Mouse (Mus musculus) heart, embryonic 11.5 days (tissue): ENCODE data around the gene Itgb3. TPM values are rescaled to one million over a fixed set of nuclear protein-coding genes. Genes with fewer than 3 reads are reported as not detected.

Source experiments
- ATAC-seq: fragments of 200-750 bp; cut with Nextera tagmentation; replicated peaks from 2 replicates; pipeline ENCODE4 v1.8.0; 2017; ENCODE audit warnings: moderate library complexity; ENCODE audit not compliant: insufficient number of reproducible peaks, low FRiP score, low TSS enrichment
- H3K27ac ChIP-seq: fragments of 300-500 bp; sonication (generic); 2 replicates; pipeline ENCODE4 v1.5.1; 2014; ENCODE audit warnings: mild to moderate bottlenecking, low read depth, low read length
- H3K27me3 ChIP-seq: fragments of 300-500 bp; sonication (generic); 2 replicates; pipeline ENCODE4 v1.6.1; 2014; ENCODE audit warnings: mild to moderate bottlenecking, low read length, mixed read lengths; ENCODE audit not compliant: control insufficient read depth, insufficient read depth
- H3K36me3 ChIP-seq: fragments of 300-500 bp; sonication (generic); 2 replicates; pipeline ENCODE4 v1.6.1; 2014; ENCODE audit warnings: mild to moderate bottlenecking, low read length, moderate library complexity, mixed read lengths; ENCODE audit not compliant: control insufficient read depth, insufficient read depth
- H3K4me1 ChIP-seq: fragments of 300-500 bp; sonication (generic); 2 replicates; pipeline ENCODE4 v1.6.1; 2014; ENCODE audit warnings: low read length; ENCODE audit not compliant: control insufficient read depth, insufficient read depth
- H3K4me2 ChIP-seq: fragments of 300-500 bp; sonication (generic); 2 replicates; pipeline ENCODE4 v1.6.1; 2014; ENCODE audit warnings: mild to moderate bottlenecking, moderate library complexity
- H3K4me3 ChIP-seq: fragments of 300-500 bp; sonication (generic); 2 replicates; pipeline ENCODE4 v1.5.1; 2014; ENCODE audit warnings: low read depth, low read length
- H3K9ac ChIP-seq: fragments of 300-500 bp; sonication (generic); 2 replicates; pipeline ENCODE4 v1.6.1; 2014; ENCODE audit warnings: mild to moderate bottlenecking, low read depth, low read length, moderate library complexity
- H3K9me3 ChIP-seq: fragments of 300-500 bp; sonication (generic); replicated peaks from 2 replicates; pipeline ENCODE4 v1.6.1; 2016; ENCODE audit warnings: low read length; ENCODE audit not compliant: control insufficient read depth
- WGBS: fragments of 180-500 bp; shearing (Covaris S2); extraction: QIAGEN DNeasy Blood & Tissue Kit; methylation state at CpG from one replicate; pipeline ENCODE4 v1.1.7; 2014; ENCODE audit not compliant: insufficient replicate concordance; 5-methylcytosine and 5-hydroxymethylcytosine counted together
- polyA plus RNA-seq: library from polyadenylated mRNA; unstranded; fragments of >200 nt; fragmentation: Nextera tagmentation; extraction: Ambion mirVana; gene quantifications from 2 replicates; pipeline ENCODE4 v1.2.1, GENCODE M21; 2014

The Itgb3 gene
- polyA plus RNA-seq, 1 experiment from 2014 or later: 3.9 TPM

- no peak overlapping the region for H3K4me3 ChIP-seq
- 86% methylated on average over 9 of the region's 9 CpGs for WGBS
- no peak overlapping the region for H3K4me2 ChIP-seq
- H3K27me3 ChIP-seq: no peaks in the 10 kb centered on the region
- peaks cover 18% of the 10 kb centered on the region for H3K36me3 ChIP-seq
- no peak overlapping the region for H3K27ac ChIP-seq
- H3K9me3 ChIP-seq: no peaks in the 10 kb centered on the region
- peaks cover 3% of the 10 kb centered on the region for H3K4me1 ChIP-seq
- ATAC-seq: no peak
- H3K9ac ChIP-seq: no peak overlapping the region
Observed at GRCm38 (mm10) chr11:104587904-104588303, 19.9 kb upstream of the Itgb3 start.

DNA sequence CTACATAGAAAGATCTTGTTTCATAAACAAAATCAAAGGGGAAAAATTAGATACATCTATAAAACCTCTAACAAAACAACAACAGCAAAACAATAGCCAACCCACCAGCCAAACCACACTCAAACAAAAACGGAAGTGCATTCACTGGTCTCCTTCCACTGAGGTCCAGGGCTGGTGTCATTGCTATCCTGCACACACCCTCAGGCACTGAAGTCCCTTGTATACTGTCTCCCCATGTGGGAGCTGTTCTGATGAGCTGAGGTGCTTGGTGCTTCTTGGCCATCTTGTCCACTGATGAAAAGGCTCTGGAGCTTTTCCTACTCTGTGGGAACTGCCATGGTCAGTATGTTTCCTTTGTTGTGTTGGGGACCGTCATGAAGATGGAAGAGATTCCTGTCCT lies 19.3 kb upstream of the Itgb3 start:
- 49% methylated on average over 2 of the region's 2 CpGs for WGBS

DNA sequence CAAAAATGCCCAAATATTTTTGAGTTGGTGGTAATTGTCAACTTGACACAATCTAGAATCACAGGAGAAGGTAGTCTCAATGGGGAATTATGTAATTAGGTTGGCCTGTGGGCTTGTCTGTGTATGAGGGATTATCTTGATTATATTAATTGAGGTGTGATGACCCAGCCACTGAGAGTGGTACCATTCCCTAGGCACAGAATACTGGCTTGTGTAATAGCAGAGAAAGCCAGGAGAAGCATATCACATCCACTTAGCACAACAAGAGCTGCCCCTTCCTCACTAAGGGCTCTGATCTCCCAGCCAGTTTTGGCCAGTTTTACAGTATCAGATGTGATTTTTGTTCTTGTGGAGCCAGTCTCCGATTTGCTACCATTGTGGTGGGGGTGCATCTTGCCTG lies 18.2 kb upstream of the Itgb3 start:
- H3K4me3 ChIP-seq: no peak overlapping the region
- H3K27me3 ChIP-seq: no peaks in the 10 kb centered on the region
- no peak overlapping the region for H3K27ac ChIP-seq
- H3K9me3 ChIP-seq: no peaks in the 10 kb centered on the region
- H3K9ac ChIP-seq: no peak overlapping the region
- 57% methylated on average over 1 of the region's 1 CpGs for WGBS
- H3K4me1 ChIP-seq: peaks cover 2% of the 10 kb centered on the region; the same call in 1 of the 2 replicates
- peaks cover 11% of the 10 kb centered on the region for H3K36me3 ChIP-seq
- H3K4me2 ChIP-seq: no peak overlapping the region
- no peak for ATAC-seq

More for the DNA sequence above, 19.3 kb upstream of the Itgb3 start:
- no peaks in the 10 kb centered on the region for H3K27me3 ChIP-seq
- H3K9me3 ChIP-seq: no peaks in the 10 kb centered on the region
- H3K9ac ChIP-seq: no peak overlapping the region
- H3K4me1 ChIP-seq: peaks cover 2% of the 10 kb centered on the region; the same call in 1 of the 2 replicates
- no peak for ATAC-seq
- peaks cover 14% of the 10 kb centered on the region for H3K36me3 ChIP-seq
- no peak overlapping the region for H3K4me3 ChIP-seq
- no peak overlapping the region for H3K4me2 ChIP-seq
- no peak overlapping the region for H3K27ac ChIP-seq

DNA sequence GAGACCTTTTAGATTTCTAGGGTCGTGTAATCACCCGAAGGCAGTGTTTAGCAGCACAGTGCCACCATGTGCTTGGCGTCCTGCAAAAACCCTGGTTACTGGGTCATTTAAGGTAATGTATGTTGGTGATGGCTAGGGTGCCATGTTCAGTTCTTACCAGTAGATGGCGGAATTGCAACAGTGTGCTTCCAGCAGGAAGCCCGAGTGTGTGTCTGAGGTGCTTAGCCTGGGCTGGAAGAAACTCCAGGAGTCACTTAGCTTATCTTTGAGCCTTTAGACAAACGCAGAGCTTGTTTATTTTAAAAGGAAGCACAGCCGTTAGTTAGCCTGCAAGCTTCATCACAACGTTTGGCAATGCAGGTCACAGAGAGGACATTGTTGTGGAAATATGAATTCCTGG lies 17.7 kb upstream of the Itgb3 start:
- H3K9me3 ChIP-seq: no peaks in the 10 kb centered on the region
- H3K4me3 ChIP-seq: no peak overlapping the region
- no peak overlapping the region for H3K9ac ChIP-seq
- peak; percentile 46; the same call in 1 of the 2 replicates for ATAC-seq
- H3K36me3 ChIP-seq: peaks cover 9% of the 10 kb centered on the region
- peaks cover 2% of the 10 kb centered on the region; the same call in 1 of the 2 replicates for H3K4me1 ChIP-seq
- no peak overlapping the region for H3K27ac ChIP-seq
- under 1% methylated on average over 8 of the region's 8 CpGs for WGBS
- H3K4me2 ChIP-seq: no peak overlapping the region
- H3K27me3 ChIP-seq: no peaks in the 10 kb centered on the region

- no peak overlapping the region for H3K27ac ChIP-seq
- WGBS: 66% methylated on average over 13 of the region's 13 CpGs
- no peak overlapping the region for H3K9ac ChIP-seq
- no peak for ATAC-seq
- no peaks in the 10 kb centered on the region for H3K27me3 ChIP-seq
- peaks cover 7% of the 10 kb centered on the region; the same call in 1 of the 2 replicates for H3K4me1 ChIP-seq
- no peaks in the 10 kb centered on the region for H3K36me3 ChIP-seq
- no peak overlapping the region for H3K4me3 ChIP-seq
- no peak overlapping the region for H3K4me2 ChIP-seq
- no peaks in the 10 kb centered on the region for H3K9me3 ChIP-seq
Observed at GRCm38 (mm10) chr11:104592066-104592835, 15.5 kb upstream of the Itgb3 start.

GRCm38 (mm10) chr11:104596365-104596764 lies 11.4 kb upstream of the Itgb3 start:
- no peak for ATAC-seq
- Histone ChIP-seq H3K9me3 (no peaks in the 10 kb centered on the region), H3K4me1 (peaks cover 5% of the 10 kb centered on the region; the same call in 1 of the 2 replicates), H3K9ac (no peak overlapping the region), H3K36me3 (no peaks in the 10 kb centered on the region), H3K4me2 (no peak overlapping the region), H3K4me3 (no peak overlapping the region), H3K27ac (no peak overlapping the region), H3K27me3 (no peaks in the 10 kb centered on the region)
- WGBS: 55% methylated on average over 10 of the region's 10 CpGs

DNA sequence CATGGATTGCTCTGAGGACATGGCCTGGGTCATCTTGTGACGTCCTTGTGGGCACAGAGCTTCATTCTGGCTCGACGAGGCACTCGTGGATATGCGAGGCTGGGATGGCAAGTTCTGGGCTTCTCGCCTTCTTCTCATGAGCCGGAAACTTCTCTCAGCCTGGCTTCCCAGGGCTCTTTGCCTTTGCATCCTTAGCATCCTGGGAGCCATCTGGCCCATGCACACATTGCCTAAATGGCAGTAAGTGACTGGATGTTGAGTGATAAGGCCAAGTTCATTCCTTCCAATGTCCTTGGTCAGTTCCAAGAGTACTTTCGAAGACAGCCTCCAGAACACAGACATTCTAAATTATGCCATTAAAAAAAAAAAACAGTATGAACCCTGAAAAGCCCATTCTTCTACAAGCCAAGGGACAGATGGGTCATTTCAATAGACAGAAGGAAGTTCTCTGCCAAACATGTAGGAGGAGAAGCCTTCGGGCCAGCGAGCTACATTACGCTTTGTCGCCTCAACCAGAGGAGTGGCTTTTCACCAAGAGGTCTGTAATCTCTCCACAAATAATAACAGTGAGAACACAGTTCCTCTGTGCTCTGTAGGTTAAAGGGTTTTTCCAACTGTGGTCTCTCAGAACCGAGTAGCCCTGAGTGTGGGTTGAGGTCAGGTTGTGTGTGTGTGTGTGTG lies 8.4 kb upstream of the Itgb3 start:
- Histone ChIP-seq H3K4me2 (no peak overlapping the region), H3K36me3 (no peaks in the 10 kb centered on the region), H3K4me3 (no peak overlapping the region), H3K9me3 (no peaks in the 10 kb centered on the region), H3K9ac (no peak overlapping the region), H3K4me1 (peaks cover 5% of the 10 kb centered on the region; the same call in 1 of the 2 replicates), H3K27me3 (no peaks in the 10 kb centered on the region), H3K27ac (no peak overlapping the region)
- 68% methylated on average over 13 of the region's 13 CpGs for WGBS
- no peak for ATAC-seq

DNA sequence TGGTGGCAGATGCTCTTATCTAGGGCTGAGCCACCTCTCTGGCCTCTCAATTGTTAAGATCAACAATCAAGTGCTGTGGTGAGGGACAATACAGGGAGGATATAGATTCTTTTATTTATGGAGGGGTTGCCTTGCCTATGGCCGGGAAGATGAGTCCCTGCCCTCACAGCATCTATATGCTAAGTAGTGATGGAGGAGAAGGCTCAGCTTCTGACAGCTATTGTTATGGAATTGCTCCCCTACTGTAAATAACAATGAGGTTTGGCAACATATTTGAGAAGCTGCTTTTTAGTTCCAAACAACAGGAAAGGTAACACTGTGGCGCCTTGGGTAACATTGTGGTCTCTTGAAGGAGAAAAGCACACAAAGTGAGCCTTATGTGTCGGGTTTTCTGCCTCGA lies 7.1 kb upstream of the Itgb3 start:
- H3K27me3 ChIP-seq: no peaks in the 10 kb centered on the region
- no peak overlapping the region for H3K4me2 ChIP-seq
- H3K9ac ChIP-seq: no peak overlapping the region
- H3K27ac ChIP-seq: no peak overlapping the region
- H3K4me3 ChIP-seq: no peak overlapping the region
- H3K4me1 ChIP-seq: peaks cover 5% of the 10 kb centered on the region; the same call in 1 of the 2 replicates
- no peak for ATAC-seq
- H3K36me3 ChIP-seq: no peaks in the 10 kb centered on the region
- WGBS: 61% methylated on average over 4 of the region's 4 CpGs
- H3K9me3 ChIP-seq: no peaks in the 10 kb centered on the region
